Mouse (Mus musculus) liver, embryonic 11.5 days (tissue): ENCODE measurements around the gene Fam193b. TPM values are rescaled to one million over a fixed set of nuclear protein-coding genes. Genes with fewer than 3 reads are reported as not detected.

Experiments used
- ATAC-seq: fragments of 200-750 bp; cut with Nextera tagmentation; replicated peaks from 2 replicates; pipeline ENCODE4 v1.8.0; 2017; ENCODE audit warnings: moderate number of reproducible peaks, mild to moderate bottlenecking, moderate TSS enrichment, moderate library complexity; ENCODE audit not compliant: low FRiP score
- DNase-seq: peaks from one replicate; pipeline ENCODE4 v3.0.0-alpha.2; 2017; ENCODE audit warnings: low spot score
- H3K27ac ChIP-seq: fragments of 300-500 bp; sonication (generic); 2 replicates; pipeline ENCODE4 v1.5.1; 2014; ENCODE audit warnings: mild to moderate bottlenecking, low read depth, low read length, control low read depth
- H3K27me3 ChIP-seq: fragments of 300-500 bp; sonication (generic); replicated peaks from 2 replicates; pipeline ENCODE4 v1.6.1; 2014; ENCODE audit warnings: low read length, mixed read lengths; ENCODE audit not compliant: control insufficient read depth, insufficient read depth
- H3K36me3 ChIP-seq: fragments of 300-500 bp; sonication (generic); 2 replicates; pipeline ENCODE4 v1.6.1; 2014; ENCODE audit warnings: mild to moderate bottlenecking, low read length, moderate library complexity, mixed read lengths; ENCODE audit not compliant: control insufficient read depth, insufficient read depth
- H3K4me1 ChIP-seq: fragments of 300-500 bp; sonication (generic); replicated peaks from 2 replicates; pipeline ENCODE4 v1.6.1; 2014; ENCODE audit warnings: low read length, mixed read lengths; ENCODE audit not compliant: control insufficient read depth, insufficient read depth
- H3K4me2 ChIP-seq: fragments of 300-500 bp; sonication (generic); 2 replicates; pipeline ENCODE4 v1.6.1; 2014; ENCODE audit warnings: mild to moderate bottlenecking, control low read depth, moderate library complexity
- H3K4me3 ChIP-seq: fragments of 300-500 bp; sonication (generic); 2 replicates; pipeline ENCODE4 v1.5.1; 2014; ENCODE audit warnings: low read depth, low read length, control low read depth
- H3K9ac ChIP-seq: fragments of 300-500 bp; sonication (generic); 2 replicates; pipeline ENCODE4 v1.6.1; 2014; ENCODE audit warnings: low read depth, low read length, control low read depth
- H3K9me3 ChIP-seq: fragments of 300-500 bp; sonication (generic); 2 replicates; pipeline ENCODE4 v1.6.1; 2016; ENCODE audit warnings: low read length, inconsistent platforms, mixed read lengths; ENCODE audit not compliant: control insufficient read depth
- WGBS: fragments of 180-500 bp; shearing (Covaris S2); extraction: QIAGEN DNeasy Blood & Tissue Kit; methylation state at CpG from one replicate; pipeline ENCODE4 v1.1.7; 2014; 5-methylcytosine and 5-hydroxymethylcytosine counted together
- microRNA-seq: library from miRNA; unstranded; fragments of <30 nt; microRNA quantifications from one replicate; pipeline ENCODE4, GENCODE M21; 2017; ENCODE audit warnings: borderline number of aligned reads
- polyA plus RNA-seq: library from polyadenylated mRNA; unstranded; fragments of >200 nt; fragmentation: Nextera tagmentation; extraction: Ambion mirVana; gene quantifications from 2 replicates; pipeline ENCODE4 v1.2.1, GENCODE M21; 2014

The Fam193b gene
- polyA plus RNA-seq, 1 experiment from 2014 or later: 25.3 TPM

GRCm38 (mm10) chr13:55494257-55494656, 76.7 kb downstream of the Fam193b start:
- H3K9ac ChIP-seq: no peak overlapping the region
- 0 out of 2 replicates have a peak, but pooled peaks cover 2% of the 10 kb centered on the region for H3K4me1 ChIP-seq
- WGBS: 18% methylated on average over 2 of the region's 2 CpGs
- H3K36me3 ChIP-seq: peaks cover 12% of the 10 kb centered on the region; the same call in 1 of the 2 replicates
- H3K4me2 ChIP-seq: no peak overlapping the region
- DNase-seq: no peak
- no peak for ATAC-seq
- no peak overlapping the region for H3K27ac ChIP-seq
- no peaks in the 10 kb centered on the region for H3K9me3 ChIP-seq
- H3K4me3 ChIP-seq: no peak overlapping the region
- H3K27me3 ChIP-seq: peaks cover 20% of the 10 kb centered on the region

Small RNA genes lying within 50 kb of the gene (microRNA-seq; reads per million reads assigned to microRNA genes)
- 2.8 reads per million for gene Mir6945

Other genes with a start within 250 kb of the Fam193b start
- gene Rab24, start 249.2 kb downstream of the Fam193b start, polyA plus RNA-seq: 78.7 and 79.6 TPM in 2 replicates
- gene Mxd3, start 241.3 kb downstream of the Fam193b start, polyA plus RNA-seq: 15.6 and 16.4 TPM in 2 replicates
- gene Lman2, start 208.3 kb downstream of the Fam193b start, polyA plus RNA-seq: 120 and 121 TPM in 2 replicates
- gene Rgs14, start 201.4 kb downstream of the Fam193b start, polyA plus RNA-seq: 1.2 and 1.9 TPM in 2 replicates
- gene Slc34a1, start 172.9 kb downstream of the Fam193b start, polyA plus RNA-seq: not detected in 2 replicates
- not detected in 2 replicates for gene Pfn3, start 155.9 kb downstream of the Fam193b start, polyA plus RNA-seq
- gene F12, start 144.3 kb downstream of the Fam193b start, polyA plus RNA-seq: 62.3 and 63.4 TPM in 2 replicates
- 45.8 and 49.0 TPM in 2 replicates for gene Grk6, start 126.0 kb downstream of the Fam193b start, polyA plus RNA-seq
- 0.29 and 0.35 TPM in 2 replicates for gene Prr7, start 106.9 kb downstream of the Fam193b start, polyA plus RNA-seq
- gene Dbn1, start 83.0 kb downstream of the Fam193b start, polyA plus RNA-seq: 64.9 and 69.0 TPM in 2 replicates
- gene Pdlim7, start 57.4 kb downstream of the Fam193b start, polyA plus RNA-seq: 86.4 and 94.6 TPM in 2 replicates
- gene Dok3, start 41.8 kb downstream of the Fam193b start, polyA plus RNA-seq: 4.3 and 6.0 TPM in 2 replicates
- gene Ddx41, start 34.5 kb downstream of the Fam193b start, polyA plus RNA-seq: 62.9 and 64.6 TPM in 2 replicates
- 58.7 and 61.9 TPM in 2 replicates for gene Tmed9, start 2.6 kb upstream of the Fam193b start, polyA plus RNA-seq
- gene B4galt7, start 28.8 kb upstream of the Fam193b start, polyA plus RNA-seq: 16.0 and 16.4 TPM in 2 replicates
- 35.8 and 36.2 TPM in 2 replicates for gene Caml, start 51.9 kb upstream of the Fam193b start, polyA plus RNA-seq
- gene Ddx46, start 63.9 kb upstream of the Fam193b start, polyA plus RNA-seq: 51.5 and 54.0 TPM in 2 replicates
- gene B230219D22Rik, start 122.0 kb upstream of the Fam193b start, polyA plus RNA-seq: 39.3 and 42.8 TPM in 2 replicates
- 49.9 and 50.2 TPM in 2 replicates for gene Txndc15, start 143.5 kb upstream of the Fam193b start, polyA plus RNA-seq
- 56.3 and 60.3 TPM in 2 replicates for gene Pcbd2, start 156.2 kb upstream of the Fam193b start, polyA plus RNA-seq
- not detected in 2 replicates for gene Catsper3, start 213.4 kb upstream of the Fam193b start, polyA plus RNA-seq